Mouse (Mus musculus) heart, embryonic 13.5 days (tissue): ENCODE results near the gene Tnpo1. TPM values are rescaled to one million over a fixed set of nuclear protein-coding genes. Genes with fewer than 3 reads are reported as not detected.
"Not testable (repeated sequence)": the region's sequence is repeated elsewhere in the genome, so short reads cannot be mapped to it uniquely, and the experiment has no call there.

Source experiments
- ATAC-seq: fragments of 200-750 bp; cut with Nextera tagmentation; 2 replicates; pipeline ENCODE4 v1.8.0; 2017; ENCODE audit warnings: moderate TSS enrichment; ENCODE audit not compliant: insufficient number of reproducible peaks, low FRiP score, low TSS enrichment; ENCODE audit errors: extremely low read depth
- H3K27ac ChIP-seq: fragments of 300-500 bp; sonication (generic); replicated peaks from 2 replicates; pipeline ENCODE4 v1.5.1; 2015; ENCODE audit warnings: moderate library complexity, mild to moderate bottlenecking, inconsistent platforms
- H3K27me3 ChIP-seq: fragments of 300-500 bp; sonication (generic); replicated peaks from 2 replicates; pipeline ENCODE4 v1.6.1; 2015; ENCODE audit warnings: mild to moderate bottlenecking, inconsistent platforms
- H3K36me3 ChIP-seq: fragments of 300-500 bp; sonication (generic); 2 replicates; pipeline ENCODE4 v1.6.1; 2015; ENCODE audit warnings: mild to moderate bottlenecking, inconsistent platforms
- H3K4me1 ChIP-seq: fragments of 300-500 bp; sonication (generic); 2 replicates; pipeline ENCODE4 v1.6.1; 2015; ENCODE audit warnings: inconsistent platforms
- H3K4me2 ChIP-seq: fragments of 300-500 bp; sonication (generic); 2 replicates; pipeline ENCODE4 v1.6.1; 2015; ENCODE audit warnings: inconsistent platforms, mild to moderate bottlenecking, moderate library complexity
- H3K4me3 ChIP-seq: fragments of 300-500 bp; sonication (generic); 2 replicates; pipeline ENCODE4 v1.5.1; 2015; ENCODE audit warnings: moderate library complexity, mild to moderate bottlenecking, inconsistent platforms
- H3K9ac ChIP-seq: fragments of 300-500 bp; sonication (generic); 2 replicates; pipeline ENCODE4 v1.6.1; 2015; ENCODE audit warnings: inconsistent platforms, mild to moderate bottlenecking, moderate library complexity
- H3K9me3 ChIP-seq: fragments of 300-500 bp; sonication (generic); 2 replicates; pipeline ENCODE4 v1.6.1; 2016; ENCODE audit warnings: inconsistent platforms
- WGBS: fragments of 180-500 bp; shearing (Covaris S2); methylation state at CpG from one replicate; pipeline ENCODE4 v1.1.7; 2015; ENCODE audit warnings: mixed read lengths; 5-methylcytosine and 5-hydroxymethylcytosine counted together
- polyA plus RNA-seq: library from polyadenylated mRNA; unstranded; fragments of >200 nt; fragmentation: Nextera tagmentation; extraction: Ambion mirVana; gene quantifications from 2 replicates; pipeline ENCODE4 v1.2.1, GENCODE M21; 2015

Gene Tnpo1
- polyA plus RNA-seq, 1 experiment from 2014 or later: 36.9 TPM

- Histone ChIP-seq H3K9ac (no peak overlapping the region), H3K27me3 (no peaks in the 10 kb centered on the region), H3K36me3 (peaks cover 45% of the 10 kb centered on the region), H3K4me2 (no peak overlapping the region), H3K4me1 (no peaks in the 10 kb centered on the region; the same call in 1 of the 2 replicates), H3K4me3 (no peak overlapping the region), H3K27ac (no peak overlapping the region), H3K9me3 (no peaks in the 10 kb centered on the region)
- no peak for ATAC-seq
- WGBS: 84% methylated on average over 6 of the region's 6 CpGs
These were observed 89.6 kb downstream of the Tnpo1 start for GRCm38 (mm10) chr13:98836423-98837088.

GRCm38 (mm10) chr13:98835740-98836139, 90.4 kb downstream of the Tnpo1 start:
- 68% methylated on average over 5 of the region's 5 CpGs for WGBS
- Histone ChIP-seq H3K36me3 (peaks cover 39% of the 10 kb centered on the region), H3K27ac (no peak overlapping the region), H3K4me3 (no peak overlapping the region), H3K4me2 (no peak overlapping the region), H3K4me1 (no peaks in the 10 kb centered on the region; the same call in 1 of the 2 replicates), H3K27me3 (no peaks in the 10 kb centered on the region), H3K9me3 (no peaks in the 10 kb centered on the region), H3K9ac (no peak overlapping the region)
- ATAC-seq: no peak

- no peak for ATAC-seq
- H3K27me3 ChIP-seq: no peaks in the 10 kb centered on the region
- H3K36me3 ChIP-seq: peaks cover 29% of the 10 kb centered on the region
- H3K4me3 ChIP-seq: no peak overlapping the region
- no peaks in the 10 kb centered on the region; the same call in 1 of the 2 replicates for H3K4me1 ChIP-seq
- WGBS: 85% methylated on average over 3 of the region's 3 CpGs
- no peaks in the 10 kb centered on the region for H3K9me3 ChIP-seq
- H3K4me2 ChIP-seq: no peak overlapping the region
- 0 out of 2 replicates have a peak overlapping the region, but pooled peaks have one; percentile 5 for H3K27ac ChIP-seq
- no peak overlapping the region for H3K9ac ChIP-seq
These were observed 91.5 kb downstream of the Tnpo1 start for GRCm38 (mm10) chr13:98834723-98835122.

GRCm38 (mm10) chr13:98834199-98834598, 92.0 kb downstream of the Tnpo1 start:
- no peak for ATAC-seq
- Histone ChIP-seq H3K4me3 (no peak overlapping the region), H3K9me3 (no peaks in the 10 kb centered on the region), H3K36me3 (peaks cover 25% of the 10 kb centered on the region), H3K4me1 (no peaks in the 10 kb centered on the region; the same call in 1 of the 2 replicates), H3K27me3 (no peaks in the 10 kb centered on the region), H3K4me2 (no peak overlapping the region), H3K9ac (no peak overlapping the region), H3K27ac (0 out of 2 replicates have a peak overlapping the region, but pooled peaks have one; percentile 5)
- WGBS: 47% methylated on average over 1 of the region's 1 CpGs

GRCm38 (mm10) chr13:98832451-98833450, 93.4 kb downstream of the Tnpo1 start:
- Histone ChIP-seq H3K4me3 (no peak overlapping the region), H3K4me1 (no peaks in the 10 kb centered on the region; the same call in 1 of the 2 replicates), H3K36me3 (peaks cover 14% of the 10 kb centered on the region), H3K9ac (no peak overlapping the region), H3K4me2 (no peak overlapping the region), H3K27ac (no peak overlapping the region), H3K9me3 (no peaks in the 10 kb centered on the region), H3K27me3 (no peaks in the 10 kb centered on the region)
- no peak for ATAC-seq
- WGBS: 76% methylated on average over 10 of the region's 10 CpGs

GRCm38 (mm10) chr13:98829026-98829425, 97.2 kb downstream of the Tnpo1 start:
- not testable (repeated sequence) for H3K9ac ChIP-seq, H3K4me3 ChIP-seq, H3K4me2 ChIP-seq, ATAC-seq, H3K27me3 ChIP-seq, H3K9me3 ChIP-seq, H3K4me1 ChIP-seq, H3K36me3 ChIP-seq, H3K27ac ChIP-seq
- 86% methylated on average over 6 of the region's 6 CpGs for WGBS

- ATAC-seq: no peak
- H3K4me3 ChIP-seq: no peak overlapping the region
- H3K27ac ChIP-seq: no peak overlapping the region
- no peak overlapping the region for H3K9ac ChIP-seq
- WGBS: 69% methylated on average over 4 of the region's 4 CpGs
- H3K36me3 ChIP-seq: no peaks in the 10 kb centered on the region
- H3K4me1 ChIP-seq: no peaks in the 10 kb centered on the region
- no peak overlapping the region for H3K4me2 ChIP-seq
- no peaks in the 10 kb centered on the region for H3K9me3 ChIP-seq
- no peaks in the 10 kb centered on the region for H3K27me3 ChIP-seq
These were observed 100.6 kb downstream of the Tnpo1 start for GRCm38 (mm10) chr13:98825574-98825973.

- H3K36me3 ChIP-seq: no peaks in the 10 kb centered on the region
- H3K27ac ChIP-seq: no peak overlapping the region
These were observed 107.1 kb downstream of the Tnpo1 start for GRCm38 (mm10) chr13:98819094-98819493.

GRCm38 (mm10) chr13:98818205-98818604, 108.0 kb downstream of the Tnpo1 start:
- Histone ChIP-seq H3K27me3 (no peaks in the 10 kb centered on the region), H3K9ac (no peak overlapping the region), H3K4me1 (peaks cover 11% of the 10 kb centered on the region), H3K4me2 (no peak overlapping the region), H3K36me3 (no peaks in the 10 kb centered on the region), H3K9me3 (no peaks in the 10 kb centered on the region), H3K4me3 (no peak overlapping the region), H3K27ac (no peak overlapping the region)
- ATAC-seq: no peak
- WGBS: 73% methylated on average over 4 of the region's 4 CpGs

More at GRCm38 (mm10) chr13:98819094-98819493, 107.1 kb downstream of the Tnpo1 start:
- H3K9me3 ChIP-seq: no peaks in the 10 kb centered on the region
- H3K4me3 ChIP-seq: no peak overlapping the region
- no peak overlapping the region for H3K4me2 ChIP-seq
- H3K9ac ChIP-seq: no peak overlapping the region
- no peak for ATAC-seq
- H3K27me3 ChIP-seq: no peaks in the 10 kb centered on the region
- H3K4me1 ChIP-seq: 0 out of 2 replicates have a peak, but pooled peaks cover 6% of the 10 kb centered on the region
- 61% methylated on average over 2 of the region's 2 CpGs for whole genome bisulfite sequencing

GRCm38 (mm10) chr13:98817766-98818165, 108.4 kb downstream of the Tnpo1 start:
- no peak for ATAC-seq
- no peak overlapping the region for H3K4me2 ChIP-seq
- no peak overlapping the region for H3K4me3 ChIP-seq
- H3K27me3 ChIP-seq: no peaks in the 10 kb centered on the region
- H3K9me3 ChIP-seq: no peaks in the 10 kb centered on the region
- 56% methylated on average over 4 of the region's 4 CpGs for WGBS
- H3K36me3 ChIP-seq: no peaks in the 10 kb centered on the region
- H3K9ac ChIP-seq: no peak overlapping the region
- H3K27ac ChIP-seq: no peak overlapping the region
- H3K4me1 ChIP-seq: peaks cover 14% of the 10 kb centered on the region

- not testable (repeated sequence) for H3K27me3 ChIP-seq, H3K4me2 ChIP-seq, H3K27ac ChIP-seq, H3K9ac ChIP-seq, ATAC-seq, H3K36me3 ChIP-seq, H3K4me3 ChIP-seq, H3K9me3 ChIP-seq
- H3K4me1 ChIP-seq: peaks cover 19% of the 10 kb centered on the region
- 75% methylated on average over 4 of the region's 4 CpGs for WGBS
These were observed 109.1 kb downstream of the Tnpo1 start for GRCm38 (mm10) chr13:98816981-98817660.
